Mouse (Mus musculus): ENCODE data around the gene Ly6g6d.
A peak's percentile ranks its signal among the peaks of the same experiment; 100 is the strongest.

The Ly6g6d gene

GRCm38 (mm10) chr17:35068213-35068914 lies 9.5 kb downstream of the Ly6g6d start:
- peak in 1 of 2 experiments; percentile 42 for DNase-seq (ENCODE audit: low spot score in 2 of 2)

GRCm38 (mm10) chr17:35066084-35066483 lies 11.8 kb downstream of the Ly6g6d start, which contains the start of gene Mpig6b:
TSS of gene Mpig6b (minus strand) at chr17:35066184.
- no peak for DNase-seq (ENCODE audit: low spot score in 2 of 2)

DNA sequence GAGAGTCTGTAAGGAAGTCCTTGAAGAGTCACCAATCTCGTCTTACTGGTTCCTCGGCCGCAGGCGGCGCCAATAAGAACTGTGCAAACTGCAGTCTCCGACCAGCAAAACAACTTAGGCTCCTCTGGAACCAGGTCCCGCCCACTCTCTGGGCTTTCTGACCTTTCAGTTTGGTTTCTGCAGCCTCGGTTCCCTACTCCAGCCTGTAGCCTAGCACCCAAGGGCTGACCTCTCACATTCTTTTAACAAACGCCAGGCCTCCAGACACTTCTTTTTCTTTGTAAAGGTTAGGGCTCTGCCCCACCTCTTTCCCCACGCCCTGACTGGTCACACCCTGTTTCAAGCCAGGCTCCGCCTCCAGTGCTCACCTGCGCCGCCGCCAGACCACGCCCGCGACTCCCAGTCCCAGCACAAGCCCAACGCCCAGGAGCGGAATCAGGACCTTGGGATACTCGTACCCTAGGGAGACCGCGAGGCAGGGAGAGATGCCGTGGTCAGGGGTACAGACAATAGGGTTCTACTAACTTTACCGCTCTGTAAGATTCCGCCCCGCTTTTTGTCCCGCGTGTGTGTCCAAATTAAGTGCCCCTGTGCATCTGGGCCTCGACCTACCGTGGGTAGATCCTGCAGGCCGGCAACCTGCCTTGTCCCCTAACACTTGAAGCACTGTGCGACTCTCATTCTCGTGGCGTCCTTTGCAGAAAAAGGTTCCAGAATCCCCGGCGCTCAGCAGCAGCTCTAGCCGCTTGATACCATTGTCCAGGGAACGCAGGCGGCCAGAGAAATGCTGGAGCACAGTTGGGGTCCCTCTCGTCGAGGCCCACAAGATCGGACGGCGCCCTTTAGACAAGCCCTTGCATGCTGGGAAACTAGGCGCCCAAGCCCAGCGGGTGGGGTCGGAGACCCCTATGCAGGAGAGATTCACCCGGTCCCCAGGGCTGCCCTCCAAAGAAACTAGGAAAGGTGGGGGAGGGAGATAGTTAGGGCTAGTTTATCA lies 12.6 kb downstream of the Ly6g6d start, which contains the start of gene Ly6g6c:
TSS of gene Ly6g6c (plus strand) at position 438 of the 997 bp plus-strand sequence.
- DNase-seq (ENCODE audit: low spot score in 2 of 2), result no peak

DNA sequence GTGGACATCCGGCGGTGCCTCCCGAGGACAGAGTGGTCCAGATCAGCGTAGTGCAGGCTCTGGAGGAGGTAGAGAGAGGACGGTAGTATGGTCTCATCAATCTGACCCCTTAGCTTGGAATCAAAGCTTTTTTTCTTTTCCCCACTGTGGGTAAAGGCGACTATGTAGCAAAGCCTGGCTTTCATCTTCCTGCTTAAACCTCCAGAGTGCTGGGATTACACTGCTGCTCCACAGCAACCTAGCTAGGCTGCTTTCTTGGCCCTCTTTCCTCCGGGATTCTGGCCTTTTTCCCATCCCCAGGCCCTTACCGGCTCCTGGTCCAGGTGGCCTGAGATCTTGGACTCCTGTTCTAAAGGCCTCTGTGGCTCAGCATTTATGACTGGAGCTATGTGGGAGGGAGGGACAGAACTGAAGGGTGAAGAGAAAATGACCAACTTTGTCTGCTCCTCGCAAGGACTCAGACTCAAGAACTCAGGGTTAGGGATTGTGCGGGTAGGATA lies 13.4 kb downstream of the Ly6g6d start:
- DNase-seq (ENCODE audit: low spot score in 2 of 2), result no peak

GRCm38 (mm10) chr17:35063466-35063865 lies 14.4 kb downstream of the Ly6g6d start:
- DNase-seq (ENCODE audit: low spot score in 2 of 2), result no peak

GRCm38 (mm10) chr17:35061299-35061698 lies 16.6 kb downstream of the Ly6g6d start:
- DNase-seq (ENCODE audit: low spot score in 2 of 2), result no peak

GRCm38 (mm10) chr17:35060737-35061297 lies 17.0 kb downstream of the Ly6g6d start:
- DNase-seq (ENCODE audit: low spot score in 2 of 2), result no peak

- DNase-seq (ENCODE audit: low spot score in 2 of 2), result no peak
Measured at GRCm38 (mm10) chr17:35060071-35060470, 17.8 kb downstream of the Ly6g6d start.

- peak; percentile 46 to 66 for DNase-seq (ENCODE audit: low spot score in 2 of 2)
Measured at GRCm38 (mm10) chr17:35058911-35059892, 18.7 kb downstream of the Ly6g6d start, which contains the start of gene Ddah2. TSS of gene Ddah2 (plus strand) at chr17:35059035.

GRCm38 (mm10) chr17:35058316-35058715 lies 19.5 kb downstream of the Ly6g6d start:
- DNase-seq (ENCODE audit: low spot score in 2 of 2), result no peak

- DNase-seq (ENCODE audit: low spot score in 2 of 2), result no peak
Measured at GRCm38 (mm10) chr17:35057090-35057489, 20.8 kb downstream of the Ly6g6d start.

GRCm38 (mm10) chr17:35055691-35056495 lies 22.0 kb downstream of the Ly6g6d start:
- DNase-seq (ENCODE audit: low spot score in 2 of 2), result no peak

DNA sequence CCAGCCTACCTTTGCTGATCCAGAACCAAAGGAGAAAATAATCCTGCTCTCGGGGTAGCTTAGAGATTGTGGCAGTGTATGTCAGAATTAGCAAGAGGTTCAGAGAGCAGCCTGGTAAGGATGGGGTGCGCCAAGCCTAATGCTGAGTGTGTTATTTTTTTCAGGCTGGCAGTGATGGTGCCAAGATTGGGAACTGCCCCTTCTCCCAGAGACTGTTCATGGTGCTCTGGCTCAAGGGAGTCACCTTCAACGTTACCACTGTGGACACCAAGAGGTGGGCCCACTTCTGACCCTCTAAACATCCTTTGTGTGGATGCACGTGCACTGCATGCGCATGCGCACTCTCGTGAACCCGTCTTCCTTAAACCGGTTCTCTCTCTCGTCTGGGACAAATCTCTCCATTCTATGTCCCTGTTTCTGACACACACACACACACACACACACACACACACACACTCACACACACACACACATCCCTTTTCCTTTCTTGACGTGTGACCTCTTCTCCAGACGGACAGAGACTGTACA lies 25.5 kb downstream of the Ly6g6d start:
- DNase-seq (ENCODE audit: low spot score in 2 of 2), result no peak

GRCm38 (mm10) chr17:35051156-35052086 lies 26.4 kb downstream of the Ly6g6d start:
- DNase-seq (ENCODE audit: low spot score in 2 of 2), result no peak

- DNase-seq (ENCODE audit: low spot score in 2 of 2), result no peak
Measured at GRCm38 (mm10) chr17:35050126-35050750, 27.6 kb downstream of the Ly6g6d start.

DNA sequence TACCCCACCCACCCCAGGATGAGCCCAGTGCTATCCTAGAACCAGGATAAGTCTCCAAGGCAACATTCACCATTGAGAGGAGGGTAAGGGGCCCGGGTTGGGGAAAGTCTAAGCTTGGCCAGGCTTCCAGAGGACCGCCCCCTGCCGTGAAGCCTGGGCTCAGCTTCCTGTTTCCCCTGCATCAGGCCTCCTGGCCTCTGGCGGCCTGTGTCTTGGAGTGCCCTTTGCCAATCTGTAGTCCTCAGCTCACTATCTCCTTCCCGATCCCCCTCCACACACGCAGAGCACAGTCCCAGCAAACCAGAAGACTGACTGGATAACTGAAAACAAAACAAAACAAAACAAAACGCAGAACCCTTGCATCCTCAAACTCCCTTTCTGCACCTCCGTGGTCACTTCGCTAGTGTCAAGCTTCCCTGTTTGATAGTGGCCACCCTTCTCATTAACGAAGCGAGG lies 28.3 kb downstream of the Ly6g6d start, which contains the start of gene Clic1:
TSS of gene Clic1 (plus strand) at position 406 of the 456 bp plus-strand sequence.
- no peak for DNase-seq (ENCODE audit: low spot score in 2 of 2)

DNA sequence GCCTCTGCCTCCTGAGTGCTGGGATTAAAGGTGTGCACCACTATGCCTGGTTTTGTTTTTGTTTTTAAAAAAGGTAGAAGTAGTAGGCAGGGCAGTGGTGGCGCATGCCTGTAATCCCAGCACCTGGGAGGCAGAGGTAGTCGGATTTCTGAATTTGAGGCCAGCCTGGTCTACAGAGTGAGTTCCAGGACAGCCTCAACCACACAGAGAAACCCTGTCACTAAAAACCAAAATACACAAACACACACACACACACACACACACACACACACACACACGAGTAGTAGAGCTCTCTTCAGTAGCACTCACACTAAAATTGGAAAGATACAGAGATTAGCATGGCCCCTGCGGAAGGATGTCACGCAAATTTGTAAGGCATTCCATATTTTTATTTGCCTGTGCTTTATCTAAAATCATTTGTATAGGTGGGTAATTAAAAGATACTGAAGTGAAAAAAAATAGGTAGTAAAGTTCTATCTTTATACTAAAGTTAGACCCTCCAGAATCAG lies 28.9 kb downstream of the Ly6g6d start:
- no peak for DNase-seq (ENCODE audit: low spot score in 2 of 2)
